Mouse (Mus musculus) G1E-ER4 (cell line): Measurements from ENCODE around the gene Mad1l1. TPM values are rescaled to one million over a fixed set of nuclear protein-coding genes. Genes with fewer than 3 reads are reported as not detected.

Experiments
- GATA1 ChIP-seq: IDR thresholded peaks from one replicate; pipeline ENCODE4 v1.8.0; 2012; ENCODE audit warnings: low read length, inconsistent platforms
- polyA plus RNA-seq: library from polyadenylated mRNA; stranded (reverse); fragments of >175 nt; gene quantifications from 2 replicates; pipeline ENCODE4 v1.2.3, GENCODE M21; 2012

Gene Mad1l1
- 35.6 and 41.2 TPM in 2 replicates for polyA plus RNA-seq

- TF ChIP-seq GATA1 = no peak
Observed at GRCm38 (mm10) chr5:140321042-140321755, at the start of gene Mad1l1, which contains the start of gene Nudt1. TSS of gene Mad1l1 (minus strand) at chr5:140321552. TSS of gene Nudt1 (plus strand) at chr5:140321656.

GRCm38 (mm10) chr5:140370446-140371254 is 49.3 kb upstream of the Mad1l1 start:
- no peak for TF ChIP-seq GATA1

- TF ChIP-seq GATA1 = no peak
Observed at GRCm38 (mm10) chr5:140369466-140369865, 48.1 kb upstream of the Mad1l1 start.

- TF ChIP-seq GATA1 = no peak
Observed at GRCm38 (mm10) chr5:140368926-140369325, 47.6 kb upstream of the Mad1l1 start.

DNA sequence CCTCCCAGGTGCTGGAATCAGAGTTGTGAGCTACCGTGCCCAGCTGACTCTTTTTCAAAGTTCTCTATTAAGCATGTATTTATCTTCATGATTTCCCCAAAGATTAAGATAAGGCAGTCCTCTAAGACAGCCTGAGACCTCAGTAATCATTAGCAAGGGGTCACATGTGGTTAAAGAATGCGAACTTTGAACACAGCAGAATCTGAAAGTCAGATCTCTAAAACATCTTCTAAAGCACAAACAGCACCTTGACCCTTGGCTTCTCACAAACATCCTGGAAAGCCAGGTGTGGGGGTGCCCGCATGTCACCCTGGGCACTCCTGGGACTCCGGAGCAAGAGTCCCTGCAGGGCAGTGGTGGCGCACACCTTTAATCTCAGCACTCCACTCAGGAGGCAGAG is 43.1 kb upstream of the Mad1l1 start:
- no peak for TF ChIP-seq GATA1

DNA sequence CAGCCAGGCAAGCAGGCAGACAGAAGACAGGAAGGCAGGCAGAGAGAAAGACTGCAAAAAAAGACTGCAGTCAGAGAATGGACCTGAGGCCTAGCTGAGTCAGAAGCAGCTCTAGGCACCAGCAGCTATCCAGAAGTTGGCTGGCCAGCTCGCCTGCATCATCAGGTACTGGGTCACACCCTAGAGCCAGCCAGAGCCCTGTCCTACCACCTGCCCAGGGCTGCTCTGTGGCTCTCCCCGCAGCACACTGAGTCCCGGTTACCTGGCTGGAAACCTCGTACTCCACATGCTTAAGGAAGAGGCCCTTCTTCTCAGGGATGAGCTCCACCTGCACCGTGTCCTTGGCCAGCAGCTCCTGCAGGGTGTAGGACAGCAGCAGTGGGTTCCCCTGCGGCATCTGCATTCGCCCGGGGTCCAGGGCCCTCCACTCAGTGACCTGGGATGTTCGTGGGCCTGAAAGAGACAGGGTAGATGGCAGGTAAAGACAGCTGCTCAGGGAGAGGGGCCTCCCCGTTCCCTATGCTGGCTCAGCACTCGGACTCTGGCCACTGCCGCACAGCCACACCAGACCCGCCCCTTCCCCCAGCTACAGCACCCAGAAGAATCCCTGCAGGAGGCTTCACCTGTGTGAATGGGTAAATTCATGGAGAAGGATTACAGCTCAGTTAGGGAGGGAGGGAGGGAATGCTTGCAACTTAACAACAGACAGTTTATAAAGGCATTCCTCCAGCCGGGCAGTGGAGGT is 38.8 kb upstream of the Mad1l1 start:
- TF ChIP-seq GATA1 = no peak

GRCm38 (mm10) chr5:140357466-140357865 is 36.1 kb upstream of the Mad1l1 start:
- TF ChIP-seq GATA1 = no peak

DNA sequence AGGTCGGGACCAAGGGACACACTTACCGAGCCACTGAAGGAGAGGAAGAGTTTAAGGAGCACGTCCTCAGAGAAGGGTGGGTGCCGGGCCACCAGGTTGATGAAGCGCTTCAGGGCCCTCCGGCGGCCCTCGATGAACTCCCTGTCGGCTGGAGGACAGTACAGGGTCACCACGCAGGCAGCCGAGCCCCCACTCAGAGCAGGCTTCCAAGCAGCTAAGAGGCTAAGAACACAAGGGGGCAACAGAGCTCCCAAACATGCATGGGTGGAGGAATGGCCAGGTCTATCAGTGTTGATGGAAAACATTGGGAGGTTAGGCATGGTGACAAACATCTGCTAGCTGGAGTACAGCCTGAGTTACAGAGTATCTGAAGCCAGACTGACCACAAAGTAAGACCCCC is 34.6 kb upstream of the Mad1l1 start:
- TF ChIP-seq GATA1 = no peak

DNA sequence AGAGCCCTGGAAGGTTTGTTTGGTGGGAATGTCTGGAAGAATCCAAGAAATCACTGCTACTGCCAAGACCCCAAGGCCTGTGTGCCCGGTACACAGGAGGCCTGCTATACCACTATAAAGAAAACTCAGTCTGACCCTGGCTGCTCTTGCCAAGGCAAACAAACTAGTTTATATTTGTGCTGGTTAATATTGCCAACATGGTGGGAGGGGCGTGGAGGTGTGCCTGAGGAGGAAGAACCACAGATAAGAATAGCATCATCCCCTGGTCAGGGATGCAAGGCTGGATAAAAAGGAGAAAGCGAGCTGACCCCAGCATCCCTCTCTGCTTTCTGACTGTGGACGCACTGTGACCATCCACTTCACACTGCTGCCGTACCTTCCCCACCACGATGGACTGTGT is 31.0 kb upstream of the Mad1l1 start:
- no peak for TF ChIP-seq GATA1

DNA sequence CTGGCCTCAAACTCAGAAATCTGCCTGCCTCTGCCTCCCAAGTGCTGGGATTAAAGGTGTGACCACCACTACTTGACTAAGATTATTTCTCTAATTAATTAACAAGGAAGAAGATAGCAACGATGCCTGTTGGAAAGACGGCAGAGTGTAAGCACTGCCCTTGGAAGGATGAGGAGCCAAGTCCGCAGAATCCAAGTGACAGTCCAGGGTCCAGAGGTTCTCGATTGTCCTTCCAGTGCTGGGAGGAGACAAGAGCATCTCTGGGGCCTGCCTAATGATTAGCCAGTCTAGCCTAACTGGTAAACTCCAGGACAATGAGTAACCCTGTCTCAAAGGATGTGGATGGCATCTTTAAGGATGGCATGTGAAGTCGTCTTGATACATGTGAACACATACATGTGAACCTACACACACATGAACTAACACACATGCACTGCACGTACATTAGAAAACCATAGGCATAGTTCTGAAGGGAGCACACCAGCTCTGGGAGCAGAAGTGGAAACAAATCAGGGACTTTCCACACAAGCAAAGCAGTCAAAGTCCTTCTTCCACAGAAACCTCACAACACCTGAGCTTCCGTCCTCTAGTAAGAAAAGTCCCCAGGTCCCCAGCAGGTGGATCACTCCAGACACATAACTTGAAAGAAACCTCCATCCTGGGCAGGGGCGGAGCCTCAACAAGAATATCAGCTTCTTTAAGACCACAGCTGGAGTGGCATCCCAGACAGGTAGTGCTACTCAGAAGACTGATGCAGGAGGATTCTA is 29.6 kb upstream of the Mad1l1 start:
- no peak for TF ChIP-seq GATA1

DNA sequence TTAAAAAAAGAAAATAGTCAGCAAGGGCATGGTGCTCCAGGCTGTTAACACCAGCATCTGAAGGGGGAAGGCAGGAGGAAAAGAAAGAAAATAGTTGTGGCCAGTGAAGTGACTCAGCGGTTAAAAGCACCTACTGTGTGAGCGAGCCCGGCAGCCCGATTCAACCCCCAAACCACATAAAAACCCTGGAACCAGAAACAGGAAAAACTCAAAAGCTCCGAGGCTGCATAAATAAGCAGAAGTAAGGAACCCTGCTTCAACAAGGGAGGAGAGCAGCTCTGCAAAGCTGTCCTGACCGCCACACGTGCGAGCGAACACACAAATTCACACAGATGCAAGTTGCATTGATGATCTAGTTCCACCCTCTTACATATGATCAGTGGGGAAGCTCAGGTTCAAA is 28.5 kb upstream of the Mad1l1 start:
- TF ChIP-seq GATA1 = no peak

DNA sequence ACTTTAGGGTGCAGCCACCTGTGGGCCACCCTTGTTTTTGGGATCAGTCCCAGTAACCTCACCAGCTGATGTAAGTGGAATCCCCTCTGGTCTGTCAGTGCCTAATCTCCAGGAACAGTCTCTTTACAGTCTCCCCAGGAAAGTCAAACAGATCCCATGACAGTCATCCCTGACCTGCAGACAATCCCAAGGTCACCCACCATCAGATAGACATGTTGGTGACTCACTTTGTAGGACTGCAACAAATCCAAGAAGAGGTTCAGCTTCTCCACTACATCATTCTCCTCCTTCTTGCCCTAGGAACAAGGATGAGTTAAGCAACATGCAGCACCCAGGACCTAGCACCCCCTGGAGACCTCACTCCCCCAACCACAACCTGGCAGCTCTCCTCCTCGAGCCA is 24.7 kb upstream of the Mad1l1 start:
- no peak for TF ChIP-seq GATA1

DNA sequence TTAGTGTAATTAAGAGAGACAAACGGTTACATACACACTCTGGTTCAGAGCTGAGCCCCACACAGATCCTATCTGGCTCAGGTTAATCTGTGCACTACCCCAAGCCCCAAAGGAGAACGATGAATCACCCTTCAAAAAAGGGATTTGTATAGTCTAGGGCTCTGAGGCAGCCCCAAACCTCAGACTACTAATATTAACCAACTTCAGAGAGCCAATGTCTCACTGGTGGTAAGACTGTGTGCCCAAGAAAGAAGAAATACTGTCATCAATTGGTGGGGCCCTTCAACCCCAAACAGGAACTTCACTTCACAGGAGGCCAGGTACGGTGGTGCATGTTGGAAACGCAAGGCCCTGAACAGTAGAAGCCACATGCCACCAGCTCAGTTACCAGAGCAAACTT is 23.9 kb upstream of the Mad1l1 start:
- TF ChIP-seq GATA1 = no peak

GRCm38 (mm10) chr5:140342880-140343279 is 21.5 kb upstream of the Mad1l1 start:
- no peak for TF ChIP-seq GATA1

DNA sequence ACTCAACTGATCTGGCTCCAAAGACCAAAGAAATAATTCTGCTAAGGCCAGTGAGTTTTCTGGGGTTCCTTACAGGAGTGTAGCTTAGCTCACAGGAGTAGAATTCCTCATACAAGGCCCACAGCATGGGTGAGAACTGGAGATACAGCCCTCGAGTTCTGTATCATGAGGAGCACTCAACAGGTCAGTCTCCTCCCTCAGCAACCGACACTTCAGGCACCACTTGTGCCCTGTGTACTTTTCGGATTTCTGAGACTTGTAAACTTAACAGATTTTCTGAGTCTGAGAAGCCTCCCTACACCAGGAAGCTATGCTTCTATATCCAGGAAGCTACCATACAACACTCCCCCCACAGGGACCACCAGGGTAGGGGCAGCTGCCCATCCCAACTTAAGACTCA is 18.5 kb upstream of the Mad1l1 start:
- TF ChIP-seq GATA1 = no peak
